Mouse (Mus musculus): ENCODE measurements around the gene Pla2g2f.
A peak's percentile ranks its signal among the peaks of the same experiment; 100 is the strongest.

The Pla2g2f gene

DNA sequence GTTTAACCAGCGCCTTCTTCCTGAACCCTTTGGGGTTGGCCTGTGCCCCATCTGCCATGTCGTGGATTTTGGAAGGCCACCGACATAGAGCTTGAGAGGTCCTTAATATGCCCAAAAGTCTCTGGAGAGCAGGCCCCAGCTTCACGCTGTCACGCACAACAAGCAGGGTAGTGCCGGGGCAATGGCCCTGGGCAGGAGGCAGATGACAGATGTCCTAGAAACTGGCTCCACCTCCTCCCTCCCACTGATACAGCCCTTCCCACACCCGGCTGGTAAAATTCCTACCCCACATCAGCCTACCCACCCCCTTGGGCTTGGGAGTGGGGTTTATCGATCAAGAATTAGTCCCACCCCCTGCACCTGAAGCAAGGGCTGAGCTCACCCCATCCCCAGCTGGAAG lies at the start of gene Pla2g2f:
Gene Pla2g2f, minus strand, starts transcription at position 211 of the 400 bp plus-strand sequence.
- no peak for DNase-seq (ENCODE audit: low read depth, low spot score)

DNA sequence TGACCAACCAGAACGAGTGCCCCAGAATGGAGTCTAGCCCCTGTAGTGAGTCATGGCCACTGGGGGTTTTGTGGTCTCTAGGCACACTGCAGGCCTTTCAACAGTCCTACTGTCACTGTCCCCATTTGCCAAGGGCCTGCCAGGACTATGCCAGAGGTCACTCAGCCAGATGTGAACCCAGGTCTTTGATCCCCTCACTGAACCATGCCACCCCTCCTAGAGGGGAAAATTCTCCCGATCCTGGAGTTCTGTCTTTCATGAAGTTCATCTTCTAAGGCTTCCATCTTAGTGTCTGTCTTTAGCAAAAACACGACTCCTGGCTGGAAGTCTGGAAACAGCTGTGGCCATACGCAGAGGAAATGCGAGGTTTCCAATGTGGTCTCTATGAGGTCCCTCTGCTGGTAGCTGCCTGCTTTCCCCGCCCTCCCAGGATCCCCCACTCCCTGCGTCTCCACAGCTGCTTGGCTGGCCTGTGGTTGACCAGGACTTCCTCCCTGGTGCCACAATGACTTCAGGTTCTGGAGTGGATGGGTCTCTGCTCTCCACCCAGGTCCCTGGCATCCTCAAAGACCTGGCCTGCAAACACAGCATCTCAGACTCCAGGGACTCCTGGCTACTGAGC lies 49.6 kb upstream of the Pla2g2f start:
- DNase-seq (ENCODE audit: low read depth, low spot score), result no peak

GRCm38 (mm10) chr4:138806160-138806559 lies 48.7 kb upstream of the Pla2g2f start:
- no peak for DNase-seq (ENCODE audit: low read depth, low spot score)

GRCm38 (mm10) chr4:138805248-138805647 lies 47.8 kb upstream of the Pla2g2f start:
- no peak for DNase-seq (ENCODE audit: low read depth, low spot score)

DNA sequence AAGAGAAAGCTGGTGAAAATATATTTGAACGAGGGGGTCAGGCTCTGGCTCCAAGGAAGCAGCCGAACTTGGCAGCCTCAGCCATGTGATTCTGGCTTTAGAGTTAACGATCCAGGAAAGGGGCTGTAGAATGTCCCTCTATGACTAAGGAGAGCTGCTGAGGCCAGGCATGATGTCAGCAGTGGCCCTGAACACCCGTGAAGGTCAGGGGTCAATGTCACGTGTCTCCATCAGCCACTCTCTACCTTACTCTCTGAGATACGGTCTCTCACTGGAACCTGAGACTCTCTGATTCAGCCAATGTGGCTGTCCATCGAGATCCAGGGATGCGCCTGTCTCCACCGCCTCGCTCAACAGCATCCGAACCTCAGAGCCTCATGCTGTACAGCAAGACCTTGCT lies 45.5 kb upstream of the Pla2g2f start:
- DNase-seq (ENCODE audit: low read depth, low spot score), result no peak

- DNase-seq (ENCODE audit: low read depth, low spot score), result no peak
Observed at GRCm38 (mm10) chr4:138801631-138802030, 44.2 kb upstream of the Pla2g2f start.

DNA sequence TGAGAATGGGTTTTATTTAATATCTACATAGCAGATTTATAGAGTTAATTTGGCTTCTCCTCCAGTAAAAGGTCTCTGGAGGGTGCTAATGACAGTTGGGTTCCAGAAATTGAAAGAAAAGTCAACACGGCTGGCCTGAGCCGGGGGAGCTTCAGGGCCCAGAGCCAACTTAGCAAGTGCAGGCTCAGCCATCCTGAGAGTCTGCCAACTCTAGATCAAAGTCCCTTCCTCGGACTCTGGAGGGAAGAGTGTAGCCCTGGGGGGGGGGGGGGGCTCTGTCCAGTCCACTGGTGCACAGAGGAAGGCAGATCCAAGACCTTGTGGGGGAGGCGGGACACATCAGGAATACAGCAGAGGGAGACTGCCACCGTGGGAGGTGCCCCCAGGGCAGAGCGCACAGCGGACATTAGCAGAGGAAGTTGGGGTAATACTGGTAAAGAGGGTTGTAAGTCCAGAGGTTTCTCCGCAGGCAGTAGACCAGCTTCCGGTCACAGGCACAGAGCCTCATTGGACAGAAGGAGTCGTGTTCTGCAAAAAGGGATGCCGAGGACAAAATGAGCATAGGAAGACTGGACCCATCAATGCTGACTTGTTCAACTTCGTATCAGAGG lies 42.8 kb upstream of the Pla2g2f start:
- no peak for DNase-seq (ENCODE audit: low read depth, low spot score)

DNA sequence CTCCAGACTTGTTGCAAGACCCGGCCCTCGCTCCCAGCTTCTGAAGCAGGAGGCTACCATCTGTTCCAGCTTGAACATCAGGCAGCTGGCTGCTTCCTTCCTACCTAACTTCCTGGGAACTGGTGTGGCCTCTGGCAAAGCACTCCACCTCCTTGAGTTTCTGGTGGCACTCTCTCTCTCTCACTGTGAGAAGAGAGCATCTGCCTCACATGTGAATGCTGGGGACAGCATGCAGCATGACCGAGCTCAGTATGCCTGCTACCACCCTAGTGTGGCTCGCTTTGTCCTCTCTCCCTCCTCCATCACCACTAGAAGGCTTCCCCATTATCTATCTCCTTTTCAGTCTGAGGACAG lies 39.8 kb upstream of the Pla2g2f start:
- DNase-seq (ENCODE audit: low read depth, low spot score), result no peak

GRCm38 (mm10) chr4:138796513-138797216 lies 39.2 kb upstream of the Pla2g2f start:
- no peak for DNase-seq (ENCODE audit: low read depth, low spot score)

- DNase-seq (ENCODE audit: low read depth, low spot score), result no peak
Observed at GRCm38 (mm10) chr4:138794344-138794743, 36.9 kb upstream of the Pla2g2f start.

DNA sequence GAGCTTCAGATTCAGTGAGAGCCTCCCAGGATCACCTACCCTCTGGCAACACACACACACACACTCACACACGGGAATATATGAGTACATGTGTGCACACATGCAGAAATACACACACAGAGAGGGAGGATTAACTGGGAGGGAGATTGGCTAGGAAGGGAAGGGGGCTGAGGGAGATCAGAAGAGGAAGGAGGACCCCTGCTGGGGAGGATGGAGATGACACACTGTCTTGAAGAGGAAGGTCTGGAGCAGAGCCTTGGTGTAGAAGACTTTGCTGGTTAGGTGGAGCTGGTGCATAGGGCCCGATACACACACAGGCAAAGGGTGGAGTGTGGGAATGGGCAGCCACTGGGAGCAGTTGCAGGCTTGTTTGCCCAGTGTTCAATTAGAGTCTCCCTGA lies 35.9 kb upstream of the Pla2g2f start:
- peak; percentile 46 for DNase-seq (ENCODE audit: low read depth, low spot score)

DNA sequence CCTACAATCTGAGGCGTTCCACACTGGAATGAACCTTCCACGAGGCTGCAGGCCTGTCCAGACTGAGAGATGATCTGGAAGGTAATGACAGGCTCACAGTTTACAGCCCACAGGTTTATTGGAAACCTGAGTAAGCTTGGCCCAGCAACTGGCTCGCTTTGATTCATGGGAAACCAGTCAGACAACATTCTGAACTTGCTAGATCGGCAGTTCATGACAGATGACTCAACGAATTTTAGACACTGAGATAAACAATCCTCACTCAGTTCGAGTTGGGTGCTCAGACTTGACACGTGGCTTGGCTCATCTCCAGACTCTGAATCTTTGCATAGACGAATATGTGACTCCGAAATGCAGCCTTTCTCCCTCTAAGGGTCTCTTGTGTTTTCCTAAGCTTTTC lies 35.2 kb upstream of the Pla2g2f start:
- no peak for DNase-seq (ENCODE audit: low read depth, low spot score)

GRCm38 (mm10) chr4:138791452-138791851 lies 34.0 kb upstream of the Pla2g2f start:
- no peak for DNase-seq (ENCODE audit: low read depth, low spot score)

DNA sequence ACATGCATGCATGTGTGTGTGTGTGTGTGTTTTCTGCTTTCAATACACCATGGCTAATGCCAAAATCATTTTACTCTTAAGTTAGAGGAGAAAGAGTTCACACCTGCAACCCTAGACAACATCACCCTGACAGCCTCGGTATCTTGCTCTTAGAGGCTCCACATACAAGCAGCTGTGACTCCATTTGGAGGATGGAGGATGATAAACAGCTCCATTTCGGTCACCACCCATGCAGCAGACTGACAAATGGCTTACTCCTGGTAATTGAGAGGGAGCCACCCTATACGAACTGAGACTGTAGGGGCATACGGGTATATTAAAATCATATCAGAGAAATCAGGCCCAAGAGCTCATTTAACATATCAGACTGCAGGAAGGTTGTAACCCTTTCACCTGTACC lies 31.0 kb upstream of the Pla2g2f start:
- no peak for DNase-seq (ENCODE audit: low read depth, low spot score)

DNA sequence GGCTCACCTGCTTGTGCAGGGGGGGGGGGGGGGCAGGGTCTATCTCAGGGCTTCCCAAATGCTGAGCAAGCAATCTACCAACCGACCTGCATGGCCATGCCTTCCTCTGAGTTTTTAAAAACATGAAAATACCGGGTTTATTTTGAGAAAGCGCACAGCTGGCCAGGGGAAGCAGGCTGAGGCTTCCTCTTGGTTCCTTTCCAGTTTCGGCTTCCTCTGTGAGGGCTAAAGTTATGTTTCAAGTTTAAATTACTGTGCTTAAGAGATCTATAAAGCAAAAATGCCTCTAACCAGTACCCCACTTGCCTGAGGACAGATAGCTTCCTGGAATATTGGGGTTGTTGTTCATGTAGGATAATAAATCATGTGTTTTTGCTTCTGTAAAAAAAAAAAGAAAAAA lies 28.7 kb upstream of the Pla2g2f start:
- peak; percentile 67 for DNase-seq (ENCODE audit: low read depth, low spot score)

DNA sequence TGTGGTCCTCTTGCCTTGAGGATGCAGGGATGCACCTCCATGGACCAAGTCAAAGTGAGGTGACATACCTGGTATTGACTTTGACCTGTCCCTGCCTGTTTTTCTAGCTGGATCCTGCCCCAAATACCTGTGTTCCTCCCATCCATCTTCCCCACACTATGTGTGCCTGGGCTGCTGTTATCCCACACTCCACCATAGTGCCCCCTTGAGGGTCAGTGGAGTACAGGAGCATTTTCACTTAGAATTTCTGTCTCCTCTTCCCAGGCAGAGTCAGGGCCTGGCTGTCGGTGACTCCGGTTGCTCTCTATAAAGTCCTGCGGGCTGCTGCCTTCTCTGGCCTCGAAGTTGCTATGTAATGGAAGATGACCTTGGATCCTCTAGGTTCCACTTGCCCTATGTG lies 28.3 kb upstream of the Pla2g2f start:
- DNase-seq (ENCODE audit: low read depth, low spot score), result no peak

GRCm38 (mm10) chr4:138782098-138782497 lies 24.7 kb upstream of the Pla2g2f start:
- DNase-seq (ENCODE audit: low read depth, low spot score), result no peak

DNA sequence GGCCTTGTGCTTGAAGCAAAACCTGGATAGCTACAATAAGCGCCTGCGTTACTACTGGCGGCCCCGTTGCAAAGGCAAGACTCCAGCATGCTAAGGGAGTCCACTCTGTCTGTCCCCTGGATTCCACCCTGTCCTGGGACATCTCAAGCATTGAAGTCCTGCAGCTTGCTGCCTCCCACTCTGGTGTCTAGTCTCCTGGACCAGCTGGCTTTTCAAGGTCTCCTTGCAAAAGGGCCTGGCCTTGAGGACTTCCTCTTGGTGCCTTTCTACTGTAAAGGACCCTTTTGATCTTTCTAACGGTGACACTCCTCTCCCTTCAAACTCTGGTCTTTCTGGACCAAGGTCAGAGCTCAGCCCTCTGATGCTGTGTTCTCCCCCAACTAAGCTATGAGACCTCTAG lies 22.9 kb upstream of the Pla2g2f start:
- DNase-seq (ENCODE audit: low read depth, low spot score), result no peak

- DNase-seq (ENCODE audit: low read depth, low spot score), result no peak
Observed at GRCm38 (mm10) chr4:138777417-138778407, 20.3 kb upstream of the Pla2g2f start.

- DNase-seq (ENCODE audit: low read depth, low spot score), result no peak
Observed at GRCm38 (mm10) chr4:138775435-138775834, 18.0 kb upstream of the Pla2g2f start, which contains the start of gene Pla2g2d. TSS of gene Pla2g2d (plus strand) at chr4:138775735.

- DNase-seq (ENCODE audit: low read depth, low spot score), result no peak
Observed at GRCm38 (mm10) chr4:138772386-138772785, 15.0 kb upstream of the Pla2g2f start.

DNA sequence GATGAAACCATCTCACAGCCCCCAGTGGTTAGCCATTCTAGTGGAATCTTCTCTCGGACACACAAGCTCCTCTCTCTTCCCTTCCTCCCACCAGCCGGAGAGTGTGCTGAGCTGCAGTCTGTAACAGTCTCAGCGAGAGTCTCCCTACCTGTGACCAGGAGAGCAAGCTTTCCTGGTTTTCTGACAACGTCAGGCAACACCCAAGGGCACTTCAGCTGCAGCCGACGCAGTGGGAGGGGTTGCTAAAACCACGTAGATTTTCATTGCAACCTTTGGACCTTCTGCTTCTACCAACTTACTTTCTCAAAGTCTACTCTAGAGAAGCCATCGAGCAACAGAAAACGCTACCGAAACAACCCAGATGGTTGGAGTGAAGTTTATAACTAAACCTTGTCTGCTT lies 14.5 kb upstream of the Pla2g2f start:
- DNase-seq (ENCODE audit: low read depth, low spot score), result no peak

Data from A20 (cell line).